Mouse (Mus musculus) small intestine, adult 2 months (tissue): ENCODE results near the gene Cttn. TPM values are rescaled to one million over a fixed set of nuclear protein-coding genes. Genes with fewer than 3 reads are reported as not detected.

Experiments
- H3K27ac ChIP-seq: fragments of 200-500 bp; 2 replicates; pipeline ENCODE4 v1.5.1; 2012; ENCODE audit warnings: low read depth, low read length, control low read depth, inconsistent platforms; ENCODE audit not compliant: insufficient read depth
- H3K27me3 ChIP-seq: fragments of 200-500 bp; 2 replicates; pipeline ENCODE4 v1.6.1; 2012; ENCODE audit warnings: mild to moderate bottlenecking, moderate library complexity, low read length, inconsistent platforms; ENCODE audit not compliant: control insufficient read depth, insufficient read depth
- H3K36me3 ChIP-seq: fragments of 200-500 bp; 2 replicates; pipeline ENCODE4 v1.6.1; 2012; ENCODE audit warnings: mild to moderate bottlenecking, low read length, control low read depth, inconsistent platforms; ENCODE audit not compliant: control insufficient read depth, insufficient read depth
- H3K4me1 ChIP-seq: fragments of 200-500 bp; 2 replicates; pipeline ENCODE4 v1.6.1; 2012; ENCODE audit warnings: low read length, inconsistent platforms, mixed read lengths; ENCODE audit not compliant: control insufficient read depth, insufficient read depth, insufficient read length
- H3K4me3 ChIP-seq: fragments of 200-500 bp; 2 replicates; pipeline ENCODE4 v1.5.1; 2012; ENCODE audit warnings: low read depth, mild to moderate bottlenecking, control low read depth, inconsistent platforms, low read length, moderate library complexity
- CTCF ChIP-seq: fragments of 200-500 bp; IDR thresholded peaks from 2 replicates; pipeline ENCODE4 v1.5.1; 2012; ENCODE audit warnings: low read depth, mild to moderate bottlenecking, control low read depth, inconsistent platforms, low read length, moderate library complexity, mixed read lengths; ENCODE audit not compliant: insufficient replicate concordance, insufficient read length; ENCODE audit errors: extremely low read depth
- POLR2A ChIP-seq: fragments of 200-500 bp; IDR thresholded peaks from 2 replicates; pipeline ENCODE4 v1.6.1; 2012; ENCODE audit warnings: low read depth, mild to moderate bottlenecking, control low read depth, inconsistent platforms, low read length, moderate library complexity
- WGBS: fragments of 180-500 bp; shearing (Covaris S2); methylation state at CpG from one replicate; pipeline ENCODE4 v1.1.7; 2018; 5-methylcytosine and 5-hydroxymethylcytosine counted together
- polyA plus RNA-seq: library from polyadenylated mRNA; depleted of rRNA; stranded (reverse); fragments of >200 nt; gene quantifications from 2 replicates; pipeline ENCODE4 v1.2.3, GENCODE M21; 2012

The Cttn gene
- polyA plus RNA-seq, 1 experiment = 127 TPM

GRCm38 (mm10) chr7:144449637-144450570, 20.9 kb downstream of the Cttn start:
- Histone ChIP-seq H3K36me3 (peaks cover 64% of the 10 kb centered on the region), H3K4me3 (no peak overlapping the region), H3K27me3 (no peaks in the 10 kb centered on the region), H3K27ac (no peak overlapping the region), H3K4me1 (peaks cover 2% of the 10 kb centered on the region)
- TF ChIP-seq CTCF = no peak
- no peak for TF ChIP-seq POLR2A
- 33% methylated on average over 13 of the region's 13 CpGs for WGBS

GRCm38 (mm10) chr7:144448186-144448585, 22.6 kb downstream of the Cttn start:
- no peak overlapping the region for H3K27ac ChIP-seq
- H3K4me3 ChIP-seq = no peak overlapping the region
- TF ChIP-seq CTCF = no peak
- TF ChIP-seq POLR2A = no peak
- no peaks in the 10 kb centered on the region for H3K27me3 ChIP-seq
- H3K4me1 ChIP-seq = peaks cover 2% of the 10 kb centered on the region
- peaks cover 55% of the 10 kb centered on the region for H3K36me3 ChIP-seq
- 90% methylated on average over 1 of the region's 1 CpGs for WGBS

- Histone ChIP-seq H3K4me3 (no peak overlapping the region), H3K27me3 (no peaks in the 10 kb centered on the region), H3K4me1 (peaks cover 2% of the 10 kb centered on the region), H3K36me3 (peaks cover 51% of the 10 kb centered on the region), H3K27ac (no peak overlapping the region)
- 84% methylated on average over 3 of the region's 3 CpGs for WGBS
- TF ChIP-seq POLR2A (no peak), CTCF (no peak)
These were observed 23.7 kb downstream of the Cttn start for GRCm38 (mm10) chr7:144447146-144447545.

- H3K4me3 ChIP-seq = no peak overlapping the region
- no peak for TF ChIP-seq CTCF
- TF ChIP-seq POLR2A = no peak
- peaks cover 2% of the 10 kb centered on the region for H3K4me1 ChIP-seq
- no peak overlapping the region for H3K27ac ChIP-seq
- peaks cover 56% of the 10 kb centered on the region for H3K36me3 ChIP-seq
- no peaks in the 10 kb centered on the region for H3K27me3 ChIP-seq
- WGBS = 87% methylated on average over 7 of the region's 7 CpGs
These were observed 26.0 kb downstream of the Cttn start for GRCm38 (mm10) chr7:144444788-144445187.

GRCm38 (mm10) chr7:144441976-144442375, 28.8 kb downstream of the Cttn start:
- 90% methylated on average over 4 of the region's 4 CpGs for WGBS
- Histone ChIP-seq H3K4me1 (peaks cover 2% of the 10 kb centered on the region), H3K27me3 (no peaks in the 10 kb centered on the region), H3K36me3 (peaks cover 68% of the 10 kb centered on the region), H3K27ac (no peak overlapping the region), H3K4me3 (no peak overlapping the region)
- TF ChIP-seq POLR2A = no peak
- TF ChIP-seq CTCF = no peak

GRCm38 (mm10) chr7:144441466-144441865, 29.3 kb downstream of the Cttn start:
- no peak overlapping the region for H3K4me3 ChIP-seq
- no peaks in the 10 kb centered on the region; the same call in 1 of the 2 replicates for H3K4me1 ChIP-seq
- no peak overlapping the region for H3K27ac ChIP-seq
- no peaks in the 10 kb centered on the region for H3K27me3 ChIP-seq
- TF ChIP-seq CTCF = no peak
- TF ChIP-seq POLR2A = no peak
- 94% methylated on average over 11 of the region's 11 CpGs for WGBS
- peaks cover 73% of the 10 kb centered on the region for H3K36me3 ChIP-seq

GRCm38 (mm10) chr7:144438811-144439210, 32.0 kb downstream of the Cttn start:
- Histone ChIP-seq H3K27me3 (no peaks in the 10 kb centered on the region), H3K36me3 (peaks cover 68% of the 10 kb centered on the region), H3K27ac (no peak overlapping the region), H3K4me3 (no peak overlapping the region), H3K4me1 (no peaks in the 10 kb centered on the region)
- no peak for TF ChIP-seq POLR2A
- TF ChIP-seq CTCF = no peak
- 96% methylated on average over 7 of the region's 7 CpGs for WGBS

GRCm38 (mm10) chr7:144432920-144433319, 37.9 kb downstream of the Cttn start:
- Histone ChIP-seq H3K4me3 (no peak overlapping the region), H3K36me3 (peaks cover 22% of the 10 kb centered on the region), H3K4me1 (no peaks in the 10 kb centered on the region), H3K27ac (no peak overlapping the region), H3K27me3 (no peaks in the 10 kb centered on the region)
- TF ChIP-seq POLR2A (no peak), CTCF (no peak)
- WGBS = 39% methylated on average over 2 of the region's 2 CpGs
